Mouse (Mus musculus) limb, embryonic 15.5 days (tissue): ENCODE results near the gene Rsph3a. TPM values are rescaled to one million over a fixed set of nuclear protein-coding genes. Genes with fewer than 3 reads are reported as not detected.
"Not testable (repeated sequence)": the region's sequence is repeated elsewhere in the genome, so short reads cannot be mapped to it uniquely, and the experiment has no call there.

Source experiments
- ATAC-seq: fragments of 200-750 bp; cut with Nextera tagmentation; 2 replicates; pipeline ENCODE4 v1.8.0; 2017; ENCODE audit warnings: low read depth, moderate TSS enrichment; ENCODE audit not compliant: insufficient number of reproducible peaks, low FRiP score, low TSS enrichment
- H3K27ac ChIP-seq: fragments of 300-500 bp; sonication (generic); 2 replicates; pipeline ENCODE4 v1.5.1; 2015; ENCODE audit warnings: moderate library complexity, mild to moderate bottlenecking, inconsistent platforms
- H3K27me3 ChIP-seq: fragments of 300-500 bp; sonication (generic); 2 replicates; pipeline ENCODE4 v1.6.1; 2015; ENCODE audit warnings: inconsistent platforms
- H3K36me3 ChIP-seq: fragments of 300-500 bp; sonication (generic); 2 replicates; pipeline ENCODE4 v1.6.1; 2015; ENCODE audit warnings: inconsistent platforms
- H3K4me1 ChIP-seq: fragments of 300-500 bp; sonication (generic); 2 replicates; pipeline ENCODE4 v1.6.1; 2015; ENCODE audit warnings: inconsistent platforms
- H3K4me2 ChIP-seq: fragments of 300-500 bp; sonication (generic); 2 replicates; pipeline ENCODE4 v1.6.1; 2015; ENCODE audit warnings: mild to moderate bottlenecking, inconsistent platforms
- H3K4me3 ChIP-seq: fragments of 300-500 bp; sonication (generic); 2 replicates; pipeline ENCODE4 v1.5.1; 2015; ENCODE audit warnings: mild to moderate bottlenecking, inconsistent platforms
- H3K9ac ChIP-seq: fragments of 300-500 bp; sonication (generic); 2 replicates; pipeline ENCODE4 v1.6.1; 2015; ENCODE audit warnings: inconsistent platforms
- H3K9me3 ChIP-seq: fragments of 300-500 bp; sonication (generic); 2 replicates; pipeline ENCODE4 v1.6.1; 2016; ENCODE audit warnings: inconsistent platforms
- WGBS: fragments of 180-500 bp; shearing (Covaris S2); methylation state at CpG from one replicate; pipeline ENCODE4 v1.1.7; 2015; 5-methylcytosine and 5-hydroxymethylcytosine counted together
- polyA plus RNA-seq: library from polyadenylated mRNA; unstranded; fragments of >200 nt; fragmentation: Nextera tagmentation; extraction: Ambion mirVana; gene quantifications from 2 replicates; pipeline ENCODE4 v1.2.1, GENCODE M21; 2015

The Rsph3a gene
- 47.0 and 48.5 TPM in 2 replicates for polyA plus RNA-seq

GRCm38 (mm10) chr17:7945117-7946052, at the start of gene Rsph3a:
Gene Rsph3a (plus strand): TSS chr17:7945614.
- not testable (repeated sequence) for H3K27me3 ChIP-seq, H3K9me3 ChIP-seq, H3K36me3 ChIP-seq, H3K4me1 ChIP-seq
- Histone ChIP-seq H3K9ac (peak within 1 kb of the TSS; percentile 35; the same call in 1 of the 2 replicates), H3K27ac (peak within 1 kb of the TSS; percentile 93), H3K4me3 (peak within 1 kb of the TSS; percentile 60), H3K4me2 (peak within 1 kb of the TSS; percentile 42)
- 3% methylated on average over 52 of the region's 58 CpGs for WGBS
- ATAC-seq: peak; percentile 95

- Histone ChIP-seq H3K9ac (no peak overlapping the region), H3K4me1 (no peaks in the 10 kb centered on the region), H3K4me2 (no peak overlapping the region), H3K9me3 (no peaks in the 10 kb centered on the region), H3K27me3 (no peaks in the 10 kb centered on the region; the same call in 1 of the 2 replicates), H3K36me3 (no peaks in the 10 kb centered on the region), H3K27ac (no peak overlapping the region), H3K4me3 (no peak overlapping the region)
- 65% methylated on average over 10 of the region's 10 CpGs for WGBS
- no peak for ATAC-seq
Measured at GRCm38 (mm10) chr17:7896047-7896635, 49.3 kb upstream of the Rsph3a start.

- Histone ChIP-seq H3K9me3 (no peaks in the 10 kb centered on the region), H3K4me3 (no peak overlapping the region), H3K27ac (no peak overlapping the region), H3K4me2 (no peak overlapping the region), H3K4me1 (no peaks in the 10 kb centered on the region), H3K36me3 (no peaks in the 10 kb centered on the region), H3K27me3 (no peaks in the 10 kb centered on the region; the same call in 1 of the 2 replicates), H3K9ac (no peak overlapping the region)
- 74% methylated on average over 11 of the region's 11 CpGs for WGBS
- ATAC-seq: no peak
Measured at GRCm38 (mm10) chr17:7897120-7897519, 48.3 kb upstream of the Rsph3a start.

- Histone ChIP-seq H3K4me3 (no peak overlapping the region), H3K27ac (no peak overlapping the region), H3K4me2 (no peak overlapping the region), H3K27me3 (no peaks in the 10 kb centered on the region; the same call in 1 of the 2 replicates), H3K9ac (no peak overlapping the region), H3K36me3 (no peaks in the 10 kb centered on the region), H3K9me3 (no peaks in the 10 kb centered on the region), H3K4me1 (no peaks in the 10 kb centered on the region)
- WGBS: 82% methylated on average over 4 of the region's 4 CpGs
- no peak for ATAC-seq
Measured at GRCm38 (mm10) chr17:7897756-7898155, 47.7 kb upstream of the Rsph3a start.

GRCm38 (mm10) chr17:7899233-7899632, 46.2 kb upstream of the Rsph3a start:
- no peaks in the 10 kb centered on the region for H3K9me3 ChIP-seq
- no peaks in the 10 kb centered on the region; the same call in 1 of the 2 replicates for H3K27me3 ChIP-seq
- no peak for ATAC-seq
- H3K4me2 ChIP-seq: no peak overlapping the region
- H3K4me3 ChIP-seq: no peak overlapping the region
- H3K4me1 ChIP-seq: no peaks in the 10 kb centered on the region
- no peaks in the 10 kb centered on the region for H3K36me3 ChIP-seq
- H3K27ac ChIP-seq: no peak overlapping the region
- no peak overlapping the region for H3K9ac ChIP-seq
- WGBS: 61% methylated on average over 6 of the region's 6 CpGs

- Histone ChIP-seq H3K4me1 (no peaks in the 10 kb centered on the region), H3K4me3 (no peak overlapping the region), H3K9me3 (no peaks in the 10 kb centered on the region), H3K4me2 (no peak overlapping the region), H3K36me3 (no peaks in the 10 kb centered on the region), H3K9ac (no peak overlapping the region), H3K27ac (no peak overlapping the region), H3K27me3 (no peaks in the 10 kb centered on the region; the same call in 1 of the 2 replicates)
- no peak for ATAC-seq
- WGBS: 70% methylated on average over 4 of the region's 4 CpGs
Measured at GRCm38 (mm10) chr17:7899961-7900360, 45.5 kb upstream of the Rsph3a start.

GRCm38 (mm10) chr17:7901536-7901935, 43.9 kb upstream of the Rsph3a start:
- Histone ChIP-seq H3K4me2 (no peak overlapping the region), H3K9me3 (no peaks in the 10 kb centered on the region), H3K27ac (no peak overlapping the region), H3K9ac (no peak overlapping the region), H3K27me3 (no peaks in the 10 kb centered on the region), H3K36me3 (no peaks in the 10 kb centered on the region), H3K4me1 (no peaks in the 10 kb centered on the region), H3K4me3 (no peak overlapping the region)
- 70% methylated on average over 2 of the region's 2 CpGs for WGBS
- ATAC-seq: no peak

GRCm38 (mm10) chr17:7902362-7902761, 43.1 kb upstream of the Rsph3a start:
- H3K36me3 ChIP-seq: no peaks in the 10 kb centered on the region
- no peak overlapping the region for H3K27ac ChIP-seq
- H3K9ac ChIP-seq: no peak overlapping the region
- H3K4me3 ChIP-seq: no peak overlapping the region
- H3K9me3 ChIP-seq: no peaks in the 10 kb centered on the region
- WGBS: 63% methylated on average over 3 of the region's 3 CpGs
- H3K27me3 ChIP-seq: no peaks in the 10 kb centered on the region
- H3K4me1 ChIP-seq: no peaks in the 10 kb centered on the region
- H3K4me2 ChIP-seq: no peak overlapping the region
- no peak for ATAC-seq

GRCm38 (mm10) chr17:7904992-7905391, 40.4 kb upstream of the Rsph3a start:
- H3K36me3 ChIP-seq: no peaks in the 10 kb centered on the region
- no peak overlapping the region for H3K27ac ChIP-seq
- 48% methylated on average over 2 of the region's 2 CpGs for WGBS
- no peaks in the 10 kb centered on the region for H3K27me3 ChIP-seq
- H3K4me3 ChIP-seq: no peak overlapping the region
- H3K4me2 ChIP-seq: no peak overlapping the region
- ATAC-seq: no peak
- no peaks in the 10 kb centered on the region for H3K9me3 ChIP-seq
- no peaks in the 10 kb centered on the region for H3K4me1 ChIP-seq
- no peak overlapping the region for H3K9ac ChIP-seq

GRCm38 (mm10) chr17:7905936-7906685, 39.3 kb upstream of the Rsph3a start:
- Histone ChIP-seq H3K36me3 (no peaks in the 10 kb centered on the region), H3K4me2 (no peak overlapping the region), H3K9me3 (no peaks in the 10 kb centered on the region), H3K4me3 (no peak overlapping the region), H3K9ac (no peak overlapping the region), H3K4me1 (no peaks in the 10 kb centered on the region), H3K27me3 (no peaks in the 10 kb centered on the region), H3K27ac (no peak overlapping the region)
- ATAC-seq: no peak
- 43% methylated on average over 4 of the region's 4 CpGs for WGBS

GRCm38 (mm10) chr17:7914596-7915227, 30.7 kb upstream of the Rsph3a start:
- Histone ChIP-seq H3K9ac (no peak overlapping the region), H3K4me2 (no peak overlapping the region), H3K27me3 (no peaks in the 10 kb centered on the region), H3K4me3 (no peak overlapping the region), H3K27ac (no peak overlapping the region), H3K4me1 (no peaks in the 10 kb centered on the region), H3K9me3 (no peaks in the 10 kb centered on the region), H3K36me3 (no peaks in the 10 kb centered on the region)
- no peak for ATAC-seq
- 80% methylated on average over 2 of the region's 2 CpGs for WGBS
